Mouse (Mus musculus) heart, embryonic 11.5 days (tissue): ENCODE measurements at regions not wholly inside any gene's neighbourhood (a gene's known extent, or its start where the extent isn't known, plus 50 kb on each side); places are given as distances from the start of the nearest gene placed in this dataset.

Source experiments
- ATAC-seq: fragments of 200-750 bp; cut with Nextera tagmentation; replicated peaks from 2 replicates; pipeline ENCODE4 v1.8.0; 2017; ENCODE audit warnings: moderate library complexity; ENCODE audit not compliant: insufficient number of reproducible peaks, low FRiP score, low TSS enrichment
- H3K27ac ChIP-seq: fragments of 300-500 bp; sonication (generic); 2 replicates; pipeline ENCODE4 v1.5.1; 2014; ENCODE audit warnings: mild to moderate bottlenecking, low read depth, low read length
- H3K27me3 ChIP-seq: fragments of 300-500 bp; sonication (generic); 2 replicates; pipeline ENCODE4 v1.6.1; 2014; ENCODE audit warnings: mild to moderate bottlenecking, low read length, mixed read lengths; ENCODE audit not compliant: control insufficient read depth, insufficient read depth
- H3K36me3 ChIP-seq: fragments of 300-500 bp; sonication (generic); 2 replicates; pipeline ENCODE4 v1.6.1; 2014; ENCODE audit warnings: mild to moderate bottlenecking, low read length, moderate library complexity, mixed read lengths; ENCODE audit not compliant: control insufficient read depth, insufficient read depth
- H3K4me1 ChIP-seq: fragments of 300-500 bp; sonication (generic); 2 replicates; pipeline ENCODE4 v1.6.1; 2014; ENCODE audit warnings: low read length; ENCODE audit not compliant: control insufficient read depth, insufficient read depth
- H3K4me2 ChIP-seq: fragments of 300-500 bp; sonication (generic); 2 replicates; pipeline ENCODE4 v1.6.1; 2014; ENCODE audit warnings: mild to moderate bottlenecking, moderate library complexity
- H3K4me3 ChIP-seq: fragments of 300-500 bp; sonication (generic); 2 replicates; pipeline ENCODE4 v1.5.1; 2014; ENCODE audit warnings: low read depth, low read length
- H3K9ac ChIP-seq: fragments of 300-500 bp; sonication (generic); 2 replicates; pipeline ENCODE4 v1.6.1; 2014; ENCODE audit warnings: mild to moderate bottlenecking, low read depth, low read length, moderate library complexity
- H3K9me3 ChIP-seq: fragments of 300-500 bp; sonication (generic); replicated peaks from 2 replicates; pipeline ENCODE4 v1.6.1; 2016; ENCODE audit warnings: low read length; ENCODE audit not compliant: control insufficient read depth
- WGBS: fragments of 180-500 bp; shearing (Covaris S2); extraction: QIAGEN DNeasy Blood & Tissue Kit; methylation state at CpG from one replicate; pipeline ENCODE4 v1.1.7; 2014; ENCODE audit not compliant: insufficient replicate concordance; 5-methylcytosine and 5-hydroxymethylcytosine counted together

- no peaks in the 10 kb centered on the region for H3K9me3 ChIP-seq
- ATAC-seq: no peak
- no peak overlapping the region for H3K27ac ChIP-seq
- 72% methylated on average over 4 of the region's 4 CpGs for WGBS
- H3K4me3 ChIP-seq: no peak overlapping the region
- H3K27me3 ChIP-seq: no peaks in the 10 kb centered on the region
- H3K4me1 ChIP-seq: no peaks in the 10 kb centered on the region
- H3K4me2 ChIP-seq: no peak overlapping the region
- H3K9ac ChIP-seq: no peak overlapping the region
- no peaks in the 10 kb centered on the region for H3K36me3 ChIP-seq
Measured at GRCm38 (mm10) chr14:106190721-106191120, 84.7 kb downstream of the Trim52 start.

GRCm38 (mm10) chr14:106193583-106193982 is 87.6 kb downstream of the Trim52 start:
- ATAC-seq: no peak
- no peaks in the 10 kb centered on the region for H3K27me3 ChIP-seq
- H3K4me3 ChIP-seq: no peak overlapping the region
- H3K4me1 ChIP-seq: no peaks in the 10 kb centered on the region
- no peak overlapping the region for H3K27ac ChIP-seq
- no peak overlapping the region for H3K9ac ChIP-seq
- no peaks in the 10 kb centered on the region for H3K9me3 ChIP-seq
- WGBS: 77% methylated on average over 2 of the region's 2 CpGs
- H3K36me3 ChIP-seq: no peaks in the 10 kb centered on the region
- no peak overlapping the region for H3K4me2 ChIP-seq

GRCm38 (mm10) chr14:106194104-106194503 is 88.1 kb downstream of the Trim52 start:
- Histone ChIP-seq H3K27me3 (no peaks in the 10 kb centered on the region), H3K9ac (no peak overlapping the region), H3K36me3 (no peaks in the 10 kb centered on the region), H3K9me3 (no peaks in the 10 kb centered on the region), H3K4me1 (no peaks in the 10 kb centered on the region), H3K4me2 (no peak overlapping the region), H3K27ac (no peak overlapping the region), H3K4me3 (no peak overlapping the region)
- ATAC-seq: no peak
- 88% methylated on average over 1 of the region's 1 CpGs for WGBS

- Histone ChIP-seq H3K27me3 (no peaks in the 10 kb centered on the region), H3K4me1 (no peaks in the 10 kb centered on the region), H3K4me3 (no peak overlapping the region), H3K4me2 (no peak overlapping the region), H3K27ac (no peak overlapping the region), H3K36me3 (no peaks in the 10 kb centered on the region), H3K9ac (no peak overlapping the region), H3K9me3 (no peaks in the 10 kb centered on the region)
- WGBS: 62% methylated on average over 1 of the region's 1 CpGs
- no peak for ATAC-seq
Measured at GRCm38 (mm10) chr14:106197826-106198225, 91.8 kb downstream of the Trim52 start.

GRCm38 (mm10) chr14:106199109-106199508 is 93.1 kb downstream of the Trim52 start:
- Histone ChIP-seq H3K9ac (no peak overlapping the region), H3K4me2 (no peak overlapping the region), H3K4me1 (no peaks in the 10 kb centered on the region), H3K36me3 (no peaks in the 10 kb centered on the region), H3K9me3 (no peaks in the 10 kb centered on the region), H3K4me3 (no peak overlapping the region), H3K27ac (no peak overlapping the region), H3K27me3 (no peaks in the 10 kb centered on the region)
- 67% methylated on average over 2 of the region's 2 CpGs for WGBS
- no peak for ATAC-seq

GRCm38 (mm10) chr14:106199536-106200319 is 93.7 kb downstream of the Trim52 start:
- ATAC-seq: no peak
- no peak overlapping the region for H3K9ac ChIP-seq
- H3K9me3 ChIP-seq: no peaks in the 10 kb centered on the region
- no peak overlapping the region for H3K4me3 ChIP-seq
- no peak overlapping the region for H3K4me2 ChIP-seq
- 78% methylated on average over 1 of the region's 1 CpGs for WGBS
- no peaks in the 10 kb centered on the region for H3K36me3 ChIP-seq
- H3K27me3 ChIP-seq: no peaks in the 10 kb centered on the region
- no peaks in the 10 kb centered on the region for H3K4me1 ChIP-seq
- no peak overlapping the region for H3K27ac ChIP-seq

GRCm38 (mm10) chr14:106211062-106211461 is 105.1 kb downstream of the Trim52 start:
- H3K36me3 ChIP-seq: no peaks in the 10 kb centered on the region
- no peaks in the 10 kb centered on the region for H3K27me3 ChIP-seq
- no peak overlapping the region for H3K4me2 ChIP-seq
- WGBS: 62% methylated on average over 2 of the region's 2 CpGs
- no peak overlapping the region for H3K9ac ChIP-seq
- no peaks in the 10 kb centered on the region for H3K9me3 ChIP-seq
- ATAC-seq: no peak
- H3K4me3 ChIP-seq: no peak overlapping the region
- no peaks in the 10 kb centered on the region for H3K4me1 ChIP-seq
- H3K27ac ChIP-seq: no peak overlapping the region

GRCm38 (mm10) chr14:106217681-106218080 is 111.7 kb downstream of the Trim52 start:
- H3K4me1 ChIP-seq: no peaks in the 10 kb centered on the region
- no peaks in the 10 kb centered on the region for H3K9me3 ChIP-seq
- H3K36me3 ChIP-seq: no peaks in the 10 kb centered on the region
- H3K27ac ChIP-seq: no peak overlapping the region
- no peaks in the 10 kb centered on the region for H3K27me3 ChIP-seq
- H3K9ac ChIP-seq: no peak overlapping the region
- no peak for ATAC-seq
- no peak overlapping the region for H3K4me3 ChIP-seq
- 75% methylated on average over 3 of the region's 3 CpGs for WGBS
- H3K4me2 ChIP-seq: no peak overlapping the region

- no peaks in the 10 kb centered on the region for H3K27me3 ChIP-seq
- no peaks in the 10 kb centered on the region for H3K4me1 ChIP-seq
- WGBS: 70% methylated on average over 5 of the region's 5 CpGs
- no peaks in the 10 kb centered on the region for H3K9me3 ChIP-seq
- no peak overlapping the region for H3K4me2 ChIP-seq
- H3K36me3 ChIP-seq: no peaks in the 10 kb centered on the region
- no peak overlapping the region for H3K27ac ChIP-seq
- no peak for ATAC-seq
- H3K9ac ChIP-seq: no peak overlapping the region
- H3K4me3 ChIP-seq: no peak overlapping the region
Measured at GRCm38 (mm10) chr14:106219293-106219797, 113.3 kb downstream of the Trim52 start.
